Comparison of ENCODE assay signal across 17 mouse cellular contexts in genomic region chr3:52712151-52712550, GRCm38 (mm10).
DNase-seq lines count a peak whose midpoint lies in the region; ATAC-seq and TF ChIP-seq lines count a peak whose summit lies in the region.
"Had no signal": no experiment of that assay in that cellular context is flagged by ENCODE, and none has a peak within 500 bp of the region (broad histone marks: within the 10 kb centered on the region; RNA-seq: fewer than 3 reads in every experiment).

No protein-coding gene starts in this region.

- ATAC-seq in heart, embryonic 12.5 days (ENCODE audit: insufficient number of reproducible peaks, low FRiP score) = no peak
- ATAC-seq in lung, postnatal 0 days = no peak
- no peak for ATAC-seq in hindbrain, embryonic 14.5 days (ENCODE audit: low FRiP score)
- ATAC-seq: forebrain, embryonic 13.5 days; intestine, postnatal 0 days; liver, postnatal 0 days had no signal

- H3K9me3 ChIP-seq in heart, embryonic 12.5 days (replicated peaks) = no peaks in the 10 kb centered on the region
- no peaks in the 10 kb centered on the region for H3K9me3 ChIP-seq in lung, postnatal 0 days (ENCODE audit: low read length)
- H3K9me3 ChIP-seq in hindbrain, embryonic 14.5 days (ENCODE audit: control insufficient read depth, low read length) = no peaks in the 10 kb centered on the region
- H3K9me3 ChIP-seq: embryonic facial prominence, embryonic 15.5 days; forebrain, embryonic 13.5 days; hindbrain, embryonic 13.5 days; limb, embryonic 12.5 days had no signal

- no peak for TF ChIP-seq CTCF in lung, postnatal 0 days (IDR thresholded peaks at IDR 0.05)

- H3K4me3 ChIP-seq in heart, embryonic 12.5 days = no peak overlapping the region
- no peak overlapping the region for H3K4me3 ChIP-seq in lung, postnatal 0 days (ENCODE audit: low read depth, low read length)
- no peak overlapping the region for H3K4me3 ChIP-seq in hindbrain, embryonic 14.5 days (replicated peaks; ENCODE audit: low read length)
- H3K4me3 ChIP-seq: embryonic facial prominence, embryonic 15.5 days; forebrain, embryonic 13.5 days; heart, adult 2 months; hindbrain, embryonic 13.5 days; limb, embryonic 12.5 days had no signal

- 0 out of 2 replicates have a peak, but pooled peaks cover 7% of the 10 kb centered on the region for H3K4me1 ChIP-seq in heart, embryonic 12.5 days (replicated peaks)
- H3K4me1 ChIP-seq in lung, postnatal 0 days (ENCODE audit: insufficient read depth, low read depth, low read length) = no peaks in the 10 kb centered on the region
- H3K4me1 ChIP-seq in hindbrain, embryonic 14.5 days (replicated peaks; ENCODE audit: control insufficient read depth, insufficient read depth, low read length) = no peaks in the 10 kb centered on the region
- H3K4me1 ChIP-seq: embryonic facial prominence, embryonic 15.5 days; forebrain, embryonic 13.5 days; hindbrain, embryonic 13.5 days; limb, embryonic 12.5 days had no signal

- 84% methylated on average over 5 of the region's 5 CpGs for WGBS in heart, embryonic 12.5 days
- 88% methylated on average over 5 of the region's 5 CpGs for WGBS in lung, postnatal 0 days
- WGBS in hindbrain, embryonic 14.5 days = 94% methylated on average over 5 of the region's 5 CpGs

- H3K27ac ChIP-seq in heart, embryonic 12.5 days (ENCODE audit: poor library complexity, severe bottlenecking) = no peak overlapping the region
- no peak overlapping the region for H3K27ac ChIP-seq in lung, postnatal 0 days (ENCODE audit: low read length)
- H3K27ac ChIP-seq in hindbrain, embryonic 14.5 days = no peak overlapping the region
- H3K27ac ChIP-seq: embryonic facial prominence, embryonic 15.5 days; forebrain, embryonic 13.5 days; heart, adult 2 months; hindbrain, embryonic 13.5 days; limb, embryonic 12.5 days had no signal

- no peak for TF ChIP-seq EP300 in lung, postnatal 0 days (IDR thresholded peaks at IDR 0.05)

- no peaks in the 10 kb centered on the region for H3K27me3 ChIP-seq in heart, embryonic 12.5 days (replicated peaks)
- H3K27me3 ChIP-seq in lung, postnatal 0 days (replicated peaks; ENCODE audit: insufficient read depth, low read length) = no peaks in the 10 kb centered on the region
- no peaks in the 10 kb centered on the region for H3K27me3 ChIP-seq in hindbrain, embryonic 14.5 days (ENCODE audit: control insufficient read depth, insufficient read depth, low read length)
- H3K27me3 ChIP-seq: embryonic facial prominence, embryonic 15.5 days; forebrain, embryonic 13.5 days had no signal

- no peaks in the 10 kb centered on the region for H3K36me3 ChIP-seq in heart, embryonic 12.5 days
- H3K36me3 ChIP-seq in lung, postnatal 0 days (ENCODE audit: insufficient read depth, low read length) = no peaks in the 10 kb centered on the region
- no peaks in the 10 kb centered on the region for H3K36me3 ChIP-seq in hindbrain, embryonic 14.5 days (replicated peaks; ENCODE audit: control insufficient read depth, insufficient read depth)
- H3K36me3 ChIP-seq: embryonic facial prominence, embryonic 15.5 days; hindbrain, embryonic 13.5 days; limb, embryonic 12.5 days had no signal

- no peak overlapping the region for H3K4me2 ChIP-seq in heart, embryonic 12.5 days
- H3K4me2 ChIP-seq in lung, postnatal 0 days (replicated peaks; ENCODE audit: low read depth, low read length) = no peak overlapping the region
- no peak overlapping the region for H3K4me2 ChIP-seq in hindbrain, embryonic 14.5 days (replicated peaks)
- H3K4me2 ChIP-seq: embryonic facial prominence, embryonic 15.5 days; forebrain, embryonic 13.5 days; hindbrain, embryonic 13.5 days; limb, embryonic 12.5 days; midbrain, embryonic 11.5 days had no signal

- DNase-seq in heart, adult 9 months (ENCODE audit: low spot score in 2 of 2) = peak; percentile 21 to 36
- peak; percentile 32 for DNase-seq in lung, postnatal 10 days
- DNase-seq in lung, postnatal 0 days (ENCODE audit: low spot score) = no peak
- DNase-seq in heart, postnatal 10 days = peak; percentile 13 to 17
- DNase-seq in layer of hippocampus, postnatal 10 days (ENCODE audit: low spot score in 2 of 2) = peak; percentile 27 to 34
- DNase-seq in hindbrain, embryonic 14.5 days (ENCODE audit: low spot score) = no peak
- DNase-seq: cerebellum, adult 11-12 months; liver, postnatal 0 days; right cerebral cortex, postnatal 4 days had no signal

- intact Hi-C loops in heart, postnatal 10 days (cut with DNase I) = no loop called here

- no peak overlapping the region for H3K9ac ChIP-seq in heart, embryonic 12.5 days
- no peak overlapping the region for H3K9ac ChIP-seq in lung, postnatal 0 days (replicated peaks; ENCODE audit: low read depth)
- H3K9ac ChIP-seq in hindbrain, embryonic 14.5 days = no peak overlapping the region
- H3K9ac ChIP-seq: embryonic facial prominence, embryonic 15.5 days; forebrain, embryonic 13.5 days; hindbrain, embryonic 13.5 days; limb, embryonic 12.5 days; liver, postnatal 0 days had no signal

Comparison
In these comparisons a context has a peak if more than half of its experiments do, and no peak if none do; other contexts are left out.
1. DNase-seq: peak in heart, adult 9 months (2 of 2), lung, postnatal 10 days (single experiment), heart, postnatal 10 days (2 of 2) and layer of hippocampus, postnatal 10 days (2 of 2); none in lung, postnatal 0 days (single experiment) and hindbrain, embryonic 14.5 days (single experiment).